Mouse (Mus musculus) T-helper 17 cell (primary cell): Measurements from ENCODE around the gene Gm11639.

Source experiments
- in situ Hi-C, 2 experiments: fragments of 300-600 bp; cut with MboI, MseI; formaldehyde crosslinking; loops; 1 replicate in 1 of 2; 2 replicates in 1 of 2; pipeline ENCODE4 v1.15.1; 2025; ENCODE audit warnings: high pct_unique_total_duplicates in 2 of 2

The Gm11639 gene

GRCm38 (mm10) chr11:104685548-104685947 lies at the start of gene Gm11639:
Gene Gm11639 (plus strand): TSS chr11:104685707.
- in situ Hi-C loops: no loop called here

GRCm38 (mm10) chr11:104637010-104637409 lies 48.5 kb upstream of the Gm11639 start:
- in situ Hi-C loops: no loop called here

- in situ Hi-C loops: no loop called here
Observed at GRCm38 (mm10) chr11:104638006-104638405, 47.5 kb upstream of the Gm11639 start.

- in situ Hi-C loops: no loop called here
Observed at GRCm38 (mm10) chr11:104638906-104639305, 46.6 kb upstream of the Gm11639 start.

- in situ Hi-C loops: no loop called here
Observed at GRCm38 (mm10) chr11:104639634-104640033, 45.9 kb upstream of the Gm11639 start.

GRCm38 (mm10) chr11:104640894-104641293 lies 44.6 kb upstream of the Gm11639 start:
- in situ Hi-C loops: no loop called here

- in situ Hi-C loops: no loop called here
Observed at GRCm38 (mm10) chr11:104643236-104643635, 42.3 kb upstream of the Gm11639 start.

GRCm38 (mm10) chr11:104645402-104645801 lies 40.1 kb upstream of the Gm11639 start:
- in situ Hi-C loops: loop anchor here in 1 of 2 experiments (5.0 kb wide), 1 partner anchor 38 kb away; the partner anchor contains the start of gene Itgb3

- in situ Hi-C loops: loop anchor here in 1 of 2 experiments (5.0 kb wide), 1 partner anchor 39 kb away; the partner anchor contains the start of gene Itgb3
Observed at GRCm38 (mm10) chr11:104646173-104646572, 39.3 kb upstream of the Gm11639 start.

GRCm38 (mm10) chr11:104646611-104647010 lies 38.9 kb upstream of the Gm11639 start:
- in situ Hi-C loops: loop anchor here in 1 of 2 experiments (5.0 kb wide), 1 partner anchor 39 kb away; the partner anchor contains the start of gene Itgb3

GRCm38 (mm10) chr11:104647188-104647867 lies 38.2 kb upstream of the Gm11639 start:
- in situ Hi-C loops: loop anchor here in 1 of 2 experiments (5.0 kb wide), 1 partner anchor 40 kb away; the partner anchor contains the start of gene Itgb3

GRCm38 (mm10) chr11:104648571-104648970 lies 36.9 kb upstream of the Gm11639 start:
- in situ Hi-C loops: loop anchor here in 1 of 2 experiments (5.0 kb wide), 1 partner anchor 41 kb away; the partner anchor contains the start of gene Itgb3

- in situ Hi-C loops: no loop called here
Observed at GRCm38 (mm10) chr11:104660599-104660998, 24.9 kb upstream of the Gm11639 start.

GRCm38 (mm10) chr11:104661106-104661505 lies 24.4 kb upstream of the Gm11639 start:
- in situ Hi-C loops: no loop called here

- in situ Hi-C loops: no loop called here
Observed at GRCm38 (mm10) chr11:104661531-104662205, 23.8 kb upstream of the Gm11639 start.

- in situ Hi-C loops: no loop called here
Observed at GRCm38 (mm10) chr11:104662573-104662972, 22.9 kb upstream of the Gm11639 start.

GRCm38 (mm10) chr11:104663241-104663877 lies 22.1 kb upstream of the Gm11639 start:
- in situ Hi-C loops: no loop called here

GRCm38 (mm10) chr11:104663878-104664261 lies 21.6 kb upstream of the Gm11639 start:
- in situ Hi-C loops: no loop called here

GRCm38 (mm10) chr11:104664441-104664840 lies 21.1 kb upstream of the Gm11639 start:
- in situ Hi-C loops: no loop called here

- in situ Hi-C loops: no loop called here
Observed at GRCm38 (mm10) chr11:104667399-104667798, 18.1 kb upstream of the Gm11639 start.

GRCm38 (mm10) chr11:104673412-104673811 lies 12.1 kb upstream of the Gm11639 start:
- in situ Hi-C loops: no loop called here

- in situ Hi-C loops: loop anchor here in 1 of 2 experiments (5.0 kb wide), 1 partner anchor 72 kb away; no protein-coding TSS in a partner anchor
Observed at GRCm38 (mm10) chr11:104674768-104675167, 10.7 kb upstream of the Gm11639 start.
